Mouse (Mus musculus) mature B cell (primary cell): ENCODE measurements around the gene Gm21776.
"Not testable (repeated sequence)": the region's sequence is repeated elsewhere in the genome, so short reads cannot be mapped to it uniquely, and the experiment has no call there.

ENCODE experiments used
- in situ Hi-C: fragments of 300-500 bp; cut with MboI; formaldehyde crosslinking; loops from 2 replicates; pipeline ENCODE4 v1.14.3; 2019

The Gm21776 gene

GRCm38 (mm10) chrY:76378362-76378761 is at the start of gene Gm21776:
Gene Gm21776, plus strand, starts transcription at chrY:76378662.
- in situ Hi-C loops = not testable (repeated sequence)
